8 mouse cellular contexts compared by ENCODE assay signal in the genomic region with DNA sequence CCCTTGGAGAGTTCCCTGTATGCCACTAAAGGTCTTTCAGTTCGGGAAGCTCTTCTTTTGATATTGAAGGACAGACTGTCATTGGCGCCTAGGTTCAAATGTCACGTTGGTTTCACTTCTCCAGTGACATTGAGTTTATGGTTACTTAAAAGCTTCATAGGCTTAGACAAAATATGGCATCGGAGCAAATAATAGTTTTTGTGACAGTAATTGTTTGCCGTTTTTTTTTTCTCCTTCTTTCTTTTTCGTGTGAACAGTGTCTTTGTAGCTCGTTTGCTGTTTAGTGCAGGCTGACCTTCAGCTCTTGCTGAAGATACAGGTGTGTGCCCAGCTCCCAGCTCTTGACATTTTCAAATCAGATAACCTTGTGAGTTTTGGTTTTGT. TPM values are rescaled to one million over a fixed set of nuclear protein-coding genes. Genes with fewer than 3 reads are reported as not detected.
A peak's percentile ranks its signal among the peaks of the same experiment; 100 is the strongest.
DNase-seq lines count a peak whose midpoint lies in the region; ATAC-seq and TF ChIP-seq lines count a peak whose summit lies in the region.

No protein-coding gene starts in this region.

- peaks cover 22% of the 10 kb centered on the region for H3K36me3 ChIP-seq in kidney, embryonic 15.5 days
- H3K36me3 ChIP-seq in hindbrain, embryonic 16.5 days (ENCODE audit: control insufficient read depth, insufficient read depth, low read length), result no peaks in the 10 kb centered on the region
- no peaks in the 10 kb centered on the region; the same call in 1 of the 2 replicates for H3K36me3 ChIP-seq in midbrain, embryonic 16.5 days (ENCODE audit: control insufficient read depth, insufficient read depth, low read length)

- no peak for TF ChIP-seq POLR2A in cortical plate, adult 2 months (IDR thresholded peaks at IDR 0.05; ENCODE audit: extremely low read depth, insufficient read depth, low read length)

- H3K9ac ChIP-seq in kidney, embryonic 15.5 days, result peak overlapping the region; percentile 88; the same call in 1 of the 2 replicates
- no peak overlapping the region; the same call in 1 of the 2 replicates for H3K9ac ChIP-seq in hindbrain, embryonic 16.5 days (ENCODE audit: low read depth, low read length)
- H3K9ac ChIP-seq in midbrain, embryonic 16.5 days (ENCODE audit: low read depth, low read length), result peak overlapping the region; percentile 88; the same call in 1 of the 2 replicates

- no peak overlapping the region for H3K27ac ChIP-seq in kidney, embryonic 15.5 days
- H3K27ac ChIP-seq in cortical plate, adult 2 months (ENCODE audit: insufficient read depth, low read length), result no peak overlapping the region
- H3K27ac ChIP-seq in hindbrain, embryonic 16.5 days (ENCODE audit: low read depth, low read length), result no peak overlapping the region
- no peak overlapping the region for H3K27ac ChIP-seq in midbrain, embryonic 16.5 days (ENCODE audit: low read length)

- WGBS in kidney, embryonic 15.5 days, result 42% methylated on average over 7 of the region's 7 CpGs
- WGBS in hindbrain, embryonic 16.5 days, result 62% methylated on average over 7 of the region's 7 CpGs
- WGBS in midbrain, embryonic 16.5 days, result 57% methylated on average over 7 of the region's 7 CpGs

- no peak for TF ChIP-seq CTCF in cortical plate, adult 2 months (IDR thresholded peaks at IDR 0.05; ENCODE audit: extremely low read depth, insufficient read depth, low read length)

- peak overlapping the region; percentile 96 for H3K4me2 ChIP-seq in kidney, embryonic 15.5 days
- H3K4me2 ChIP-seq in hindbrain, embryonic 16.5 days (ENCODE audit: low read length), result peak overlapping the region; percentile 97
- H3K4me2 ChIP-seq in midbrain, embryonic 16.5 days (ENCODE audit: low read length), result peak overlapping the region; percentile 99

- no peak for ATAC-seq in kidney, embryonic 15.5 days (replicated peaks; ENCODE audit: low FRiP score)
- ATAC-seq in hindbrain, embryonic 16.5 days, result no peak
- ATAC-seq in midbrain, embryonic 16.5 days, result no peak

- no peak for DNase-seq in kidney, postnatal 4 days
- DNase-seq in frontal cortex, postnatal 10 days (ENCODE audit: low spot score in 2 of 2), result no peak
- DNase-seq in frontal cortex, postnatal 36 days (ENCODE audit: low spot score in 2 of 2), result no peak
- no peak for DNase-seq in kidney, adult 11 months

- no peaks in the 10 kb centered on the region; the same call in 1 of the 2 replicates for H3K9me3 ChIP-seq in kidney, embryonic 15.5 days (replicated peaks)
- no peaks in the 10 kb centered on the region for H3K9me3 ChIP-seq in hindbrain, embryonic 16.5 days (ENCODE audit: control insufficient read depth, low read length)
- no peaks in the 10 kb centered on the region for H3K9me3 ChIP-seq in midbrain, embryonic 16.5 days (replicated peaks; ENCODE audit: control insufficient read depth, low read length, poor library complexity, severe bottlenecking)

- no peaks in the 10 kb centered on the region for H3K27me3 ChIP-seq in kidney, embryonic 15.5 days
- no peaks in the 10 kb centered on the region for H3K27me3 ChIP-seq in hindbrain, embryonic 16.5 days (replicated peaks; ENCODE audit: control insufficient read depth, insufficient read depth, low read length)
- no peaks in the 10 kb centered on the region for H3K27me3 ChIP-seq in midbrain, embryonic 16.5 days (ENCODE audit: control insufficient read depth, insufficient read depth, low read depth, low read length)

- H3K4me1 ChIP-seq in kidney, embryonic 15.5 days, result peaks cover 30% of the 10 kb centered on the region
- H3K4me1 ChIP-seq in cortical plate, adult 2 months (ENCODE audit: control insufficient read depth, insufficient read depth, low read length), result peaks cover 12% of the 10 kb centered on the region
- peaks cover 19% of the 10 kb centered on the region for H3K4me1 ChIP-seq in hindbrain, embryonic 16.5 days (ENCODE audit: control insufficient read depth, insufficient read depth, low read depth, low read length)
- H3K4me1 ChIP-seq in midbrain, embryonic 16.5 days (ENCODE audit: control insufficient read depth, insufficient read depth, low read length), result peaks cover 16% of the 10 kb centered on the region

- peak overlapping the region; percentile 91 for H3K4me3 ChIP-seq in kidney, embryonic 15.5 days (replicated peaks)
- H3K4me3 ChIP-seq in cortical plate, adult 2 months (ENCODE audit: insufficient read depth, low read length), result peak overlapping the region; percentile 90; the same call in 1 of the 2 replicates
- H3K4me3 ChIP-seq in hindbrain, embryonic 16.5 days (ENCODE audit: low read length), result peak overlapping the region; percentile 68
- H3K4me3 ChIP-seq in midbrain, embryonic 16.5 days (ENCODE audit: low read depth, low read length), result peak overlapping the region; percentile 94

RNA-seq across cellular contexts. Expression of gene Pptc7, which starts 1.6 kb away (rescaled TPM):
- polyA plus RNA-seq in kidney, embryonic 15.5 days (2015; fragmentation: Nextera tagmentation; extraction: Ambion mirVana), result 8.2 and 9.1 TPM in 2 replicates
- 25.0 and 27.9 TPM in 2 replicates for polyA plus RNA-seq in cortical plate, adult 2 months (2012; rRNA removed)
- 6.5 and 8.1 TPM in 2 replicates for polyA plus RNA-seq in hindbrain, embryonic 16.5 days (2015; fragmentation: Nextera tagmentation; extraction: Ambion mirVana)
- polyA plus RNA-seq in midbrain, embryonic 16.5 days (2015; fragmentation: Nextera tagmentation; extraction: Ambion mirVana), result 7.1 and 7.6 TPM in 2 replicates

RNA-seq across cellular contexts. Expression of gene Tctn1, which starts 21.5 kb away (rescaled TPM):
- 6.4 and 6.7 TPM in 2 replicates for polyA plus RNA-seq in kidney, embryonic 15.5 days (2015; fragmentation: Nextera tagmentation; extraction: Ambion mirVana)
- polyA plus RNA-seq in cortical plate, adult 2 months (2012; rRNA removed), result 28.0 and 29.4 TPM in 2 replicates
- 5.3 and 6.0 TPM in 2 replicates for polyA plus RNA-seq in hindbrain, embryonic 16.5 days (2015; fragmentation: Nextera tagmentation; extraction: Ambion mirVana)
- polyA plus RNA-seq in midbrain, embryonic 16.5 days (2015; fragmentation: Nextera tagmentation; extraction: Ambion mirVana), result 5.4 and 7.3 TPM in 2 replicates
